Mouse (Mus musculus): ENCODE results near the gene Adamts7.

Gene Adamts7

GRCm38 (mm10) chr9:90162243-90162925 lies 485 bp upstream of the Adamts7 start:
- DNase-seq (ENCODE audit: low read depth), result peak; percentile 44

- no peak for DNase-seq (ENCODE audit: low read depth)
Observed at GRCm38 (mm10) chr9:90163749-90164095, 853 bp downstream of the Adamts7 start.

DNA sequence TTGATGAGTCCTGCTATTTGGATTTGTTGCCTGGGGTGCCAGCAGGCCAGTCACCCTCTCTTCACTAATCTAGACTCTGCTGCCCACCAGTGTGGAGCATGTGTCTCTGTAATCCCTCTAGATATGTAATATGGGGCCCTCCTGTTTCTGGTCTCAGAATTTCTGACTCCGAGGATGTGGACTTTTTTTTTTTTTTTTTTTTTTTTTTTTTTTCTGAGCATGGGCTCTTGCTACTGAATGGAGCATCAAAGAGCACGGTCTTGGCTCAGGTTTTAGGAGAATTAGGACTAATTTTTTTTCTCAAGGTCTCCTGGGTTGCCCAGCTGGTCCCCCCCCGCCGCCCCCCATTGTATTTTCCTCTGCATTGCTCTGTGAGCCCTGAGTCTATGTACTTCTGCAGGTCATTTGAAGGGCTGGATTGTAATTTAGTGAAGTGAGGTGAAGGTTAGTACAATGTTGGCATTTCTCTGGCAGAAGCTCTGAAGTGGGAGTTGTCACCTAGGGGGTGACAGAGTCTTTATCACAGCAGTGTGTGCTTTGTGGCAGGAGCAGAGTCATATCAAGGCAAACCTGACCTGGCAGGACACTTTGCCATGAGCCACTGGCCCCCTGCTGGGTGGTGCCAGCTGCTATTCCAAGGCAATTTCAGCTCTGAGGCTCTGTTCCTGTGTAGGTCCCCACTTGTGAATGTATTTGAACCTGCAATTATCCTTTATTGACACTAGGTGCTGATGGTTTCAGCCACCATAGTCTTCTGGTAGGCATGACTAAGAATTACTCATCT lies 2.0 kb downstream of the Adamts7 start:
- no peak for DNase-seq (ENCODE audit: low read depth)

GRCm38 (mm10) chr9:90165590-90165989 lies 2.7 kb downstream of the Adamts7 start:
- no peak for DNase-seq (ENCODE audit: low read depth)

- no peak for DNase-seq (ENCODE audit: low read depth)
Observed at GRCm38 (mm10) chr9:90166615-90167014, 3.7 kb downstream of the Adamts7 start.

- no peak for DNase-seq (ENCODE audit: low read depth)
Observed at GRCm38 (mm10) chr9:90169965-90170364, 7.1 kb downstream of the Adamts7 start.

GRCm38 (mm10) chr9:90171421-90171820 lies 8.6 kb downstream of the Adamts7 start:
- DNase-seq (ENCODE audit: low read depth), result no peak

GRCm38 (mm10) chr9:90172528-90173321 lies 9.9 kb downstream of the Adamts7 start:
- no peak for DNase-seq (ENCODE audit: low read depth)

DNA sequence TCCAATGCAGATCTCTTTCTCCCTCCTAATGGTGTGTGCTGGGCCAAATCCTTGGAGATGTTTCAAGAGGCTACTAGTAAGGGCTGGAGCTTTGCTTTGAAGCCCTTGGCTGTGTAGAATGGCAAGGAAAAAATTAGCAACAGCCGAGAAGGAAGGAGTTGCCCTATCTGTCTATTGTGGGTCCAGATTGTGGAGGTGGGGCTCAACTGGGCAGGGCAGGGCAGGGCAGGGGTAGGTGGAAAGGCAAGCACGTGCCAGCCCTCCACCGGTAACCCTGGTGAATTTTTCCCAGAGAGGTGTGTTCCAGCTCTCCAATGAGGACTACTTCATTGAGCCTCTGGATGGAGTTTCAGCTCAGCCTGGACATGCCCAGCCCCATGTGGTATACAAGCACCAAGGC lies 10.5 kb downstream of the Adamts7 start:
- no peak for DNase-seq (ENCODE audit: low read depth)

DNA sequence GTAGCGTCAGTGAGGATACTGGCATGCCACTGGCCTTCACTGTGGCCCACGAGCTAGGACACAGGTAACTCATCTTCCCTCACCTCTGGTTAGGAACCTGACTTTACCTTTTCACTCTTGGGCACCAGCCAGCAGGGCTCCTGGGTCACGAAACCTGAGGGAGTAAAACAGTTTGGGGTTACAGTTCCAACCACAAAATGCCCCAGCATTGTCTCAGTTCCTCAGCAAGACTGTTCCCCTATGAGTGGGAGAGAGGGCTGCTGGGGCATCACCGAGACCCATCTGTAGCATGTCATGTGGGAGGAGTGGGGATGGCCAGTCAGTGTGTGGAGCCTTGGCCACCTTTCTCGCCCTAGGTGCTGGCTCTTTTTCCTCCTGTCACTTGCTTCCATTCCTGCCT lies 16.5 kb downstream of the Adamts7 start:
- no peak for DNase-seq (ENCODE audit: low read depth)

DNA sequence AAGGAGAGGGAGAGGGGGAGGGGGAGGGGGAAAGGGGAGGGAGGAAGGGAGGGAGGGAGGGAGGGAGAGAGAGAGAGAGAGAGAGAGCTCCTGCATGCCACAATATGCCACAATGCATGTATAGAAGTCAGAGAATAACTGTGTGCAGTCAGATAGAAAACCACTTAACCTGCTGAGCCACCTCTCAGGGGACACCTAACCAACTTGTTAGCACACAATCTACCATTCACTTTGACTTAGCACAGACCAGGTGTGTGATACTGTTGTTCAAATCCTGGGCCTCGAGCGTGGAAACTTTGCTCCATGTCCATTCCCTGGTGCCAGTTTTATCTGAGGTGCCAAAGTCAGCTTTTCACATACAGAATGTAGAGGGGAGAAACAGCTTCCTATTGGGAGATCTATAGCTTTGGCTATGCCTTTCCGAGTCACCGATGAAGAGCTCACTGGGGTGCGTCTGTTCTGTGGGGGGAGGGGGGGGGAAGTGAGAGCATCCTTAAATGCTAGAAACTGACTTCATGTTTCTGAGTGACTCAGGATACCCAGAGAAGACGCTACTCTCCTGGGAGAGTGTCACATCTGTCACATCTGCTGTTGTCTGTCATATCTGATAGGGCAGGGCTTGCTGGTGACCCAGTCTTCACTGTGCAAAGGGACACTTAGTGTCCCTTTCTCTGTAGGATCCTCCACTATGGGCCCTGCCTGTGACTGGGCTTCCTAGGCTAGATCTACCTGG lies 19.0 kb downstream of the Adamts7 start:
- DNase-seq (ENCODE audit: low read depth), result no peak

- DNase-seq (ENCODE audit: low read depth), result no peak
Observed at GRCm38 (mm10) chr9:90182636-90183421, 20.0 kb downstream of the Adamts7 start.

GRCm38 (mm10) chr9:90183550-90183949 lies 20.7 kb downstream of the Adamts7 start:
- no peak for DNase-seq (ENCODE audit: low read depth)

- DNase-seq (ENCODE audit: low read depth), result no peak
Observed at GRCm38 (mm10) chr9:90184116-90184515, 21.2 kb downstream of the Adamts7 start.

GRCm38 (mm10) chr9:90185356-90185910 lies 22.6 kb downstream of the Adamts7 start:
- DNase-seq (ENCODE audit: low read depth), result no peak

- DNase-seq (ENCODE audit: low read depth), result no peak
Observed at GRCm38 (mm10) chr9:90188893-90189292, 26.0 kb downstream of the Adamts7 start.

DNA sequence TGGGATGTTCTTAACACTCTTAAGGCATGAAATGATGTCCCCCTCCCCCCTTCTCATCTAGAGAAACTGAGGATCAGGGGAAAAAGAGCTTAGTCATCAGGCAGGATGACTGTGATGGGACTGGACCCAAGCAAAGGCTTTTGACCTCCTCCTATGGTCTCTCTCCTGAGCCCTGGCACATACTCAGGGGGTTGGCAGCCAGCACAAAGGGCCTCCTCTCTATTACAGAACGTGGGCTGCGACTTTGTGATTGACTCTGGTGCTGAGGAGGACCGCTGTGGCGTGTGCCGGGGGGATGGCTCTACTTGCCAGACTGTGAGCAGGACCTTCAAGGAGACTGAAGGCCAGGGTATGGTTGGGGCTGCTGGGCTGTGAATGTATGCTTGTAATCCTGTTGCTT lies 26.5 kb downstream of the Adamts7 start:
- no peak for DNase-seq (ENCODE audit: low read depth)

GRCm38 (mm10) chr9:90195000-90195399 lies 32.1 kb downstream of the Adamts7 start:
- DNase-seq (ENCODE audit: low read depth), result no peak

DNA sequence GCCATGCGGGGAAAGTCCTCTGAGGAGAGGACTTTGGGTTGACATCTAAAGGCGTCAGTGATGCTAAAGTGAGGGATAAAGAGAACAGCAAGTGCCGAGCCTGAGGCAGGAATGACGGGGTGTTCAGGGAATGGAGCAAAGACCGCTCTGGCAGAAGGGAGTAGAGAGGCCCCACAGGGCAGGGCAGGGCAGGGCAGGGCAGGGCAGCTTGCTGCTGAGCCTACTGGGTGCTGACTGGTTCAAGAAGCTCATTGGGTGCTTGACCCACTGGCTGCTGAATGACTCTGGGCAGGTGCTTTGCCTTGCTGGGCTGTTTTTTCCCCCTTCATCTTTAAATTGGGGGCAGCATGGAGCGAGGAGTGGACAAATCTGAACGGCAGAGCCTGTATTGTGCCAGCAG lies 33.4 kb downstream of the Adamts7 start:
- no peak for DNase-seq (ENCODE audit: low read depth)

- no peak for DNase-seq (ENCODE audit: low read depth)
Observed at GRCm38 (mm10) chr9:90197116-90197665, 34.3 kb downstream of the Adamts7 start.

All from c-Kit-positive CD71-negative TER-119-negative erythroid progenitor cells, embryonic 14.5 days (primary cell).